Mouse (Mus musculus) neutrophil, adult 5-6 weeks (primary cell): ENCODE data around the gene Gm3138. TPM values are rescaled to one million over a fixed set of nuclear protein-coding genes. Genes with fewer than 3 reads are reported as not detected.
"Not testable (repeated sequence)": the region's sequence is repeated elsewhere in the genome, so short reads cannot be mapped to it uniquely, and the experiment has no call there.

Experiments
- ATAC-seq: fragments of 151-379, 151-347 bp; 2 replicates; pipeline ENCODE4 v1.8.0; 2017; ENCODE audit warnings: mild to moderate bottlenecking, moderate TSS enrichment; ENCODE audit not compliant: insufficient number of reproducible peaks, poor library complexity, low FRiP score, severe bottlenecking; ENCODE audit errors: extremely low read depth
- total RNA-seq: library from RNA; stranded (forward); fragments of 200-1000 nt; gene quantifications from 2 replicates; pipeline ENCODE4 v1.2.3, GENCODE M21; 2017

The Gm3138 gene
- total RNA-seq, result 0.23 TPM in 1 of 2 replicates, not detected in the other

DNA sequence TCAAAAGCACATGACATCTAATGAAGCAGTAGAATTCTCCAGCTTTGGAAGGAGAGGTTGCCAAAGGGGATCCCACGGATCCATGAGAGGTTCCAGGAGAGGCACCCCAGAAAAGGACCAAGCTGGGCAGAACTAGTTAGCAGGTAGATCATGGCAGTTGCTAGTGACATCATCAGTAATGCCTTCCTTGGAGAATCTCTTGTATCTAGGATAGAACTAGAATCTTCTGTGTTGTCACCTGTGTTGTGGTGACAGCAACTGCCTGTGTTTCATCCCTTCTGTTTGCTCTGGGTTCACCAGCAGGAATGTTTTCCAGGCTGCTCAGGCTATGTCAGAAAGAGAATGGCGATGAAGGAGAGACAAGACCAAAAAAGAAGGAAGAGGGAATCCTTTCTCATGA, at the start of gene Gm3138:
TSS of gene Gm3138 (plus strand) at position 301 of the 400 bp plus-strand sequence.
- ATAC-seq, result not testable (repeated sequence)

DNA sequence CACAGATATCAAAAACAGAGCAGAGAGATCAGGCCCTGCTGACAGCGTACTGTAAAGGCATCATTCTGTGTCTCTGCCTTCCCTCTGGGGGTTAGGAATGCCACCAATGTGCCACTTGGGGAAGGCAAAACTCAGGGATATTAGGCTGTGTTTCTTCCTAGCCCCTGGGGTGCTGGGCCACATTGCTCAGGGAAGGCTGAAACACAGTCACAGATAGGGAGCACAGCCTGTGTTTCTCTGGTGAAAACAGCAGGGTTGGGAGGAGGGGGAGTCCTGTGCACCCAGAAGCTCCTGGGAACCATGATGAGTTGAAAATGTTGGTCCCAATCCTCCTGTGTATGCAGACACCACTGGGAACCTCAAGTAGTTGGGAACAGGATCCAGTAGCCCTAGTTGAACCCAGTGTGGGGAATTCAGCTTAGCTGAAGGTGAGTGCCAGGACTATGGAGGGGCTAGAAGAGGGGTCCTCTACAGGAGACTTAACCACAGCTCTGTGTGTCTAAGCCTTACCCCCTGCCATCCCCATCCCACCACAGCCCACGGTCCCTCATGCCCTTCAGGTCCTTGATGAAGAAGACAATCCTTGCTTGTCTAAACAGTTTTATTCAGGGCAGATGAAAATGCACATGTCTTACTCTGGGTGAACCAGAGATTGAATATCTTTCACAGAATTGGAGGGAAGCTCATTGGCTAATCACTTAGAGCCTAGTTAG, 20.0 kb downstream of the Gm3138 start:
- not testable (repeated sequence) for ATAC-seq

DNA sequence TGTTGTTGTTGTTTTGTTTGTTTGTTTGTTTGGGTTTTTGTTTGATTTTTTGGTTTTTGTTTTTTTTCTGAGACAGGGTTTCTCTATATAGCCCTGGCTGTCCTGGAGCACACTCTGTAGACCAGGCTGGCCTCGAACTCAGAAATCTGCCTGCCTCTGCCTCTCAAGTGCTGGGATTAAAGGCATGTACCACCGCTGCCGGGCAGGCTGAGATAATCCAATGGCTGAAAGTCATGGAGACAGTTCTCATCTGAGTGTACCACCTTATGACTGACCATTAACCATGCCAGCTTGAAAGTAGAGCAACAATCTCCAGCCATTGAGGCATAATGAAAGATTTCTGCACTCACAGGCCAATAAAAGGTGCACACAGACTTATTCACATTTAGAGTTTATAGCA, 30.4 kb downstream of the Gm3138 start:
- ATAC-seq, result not testable (repeated sequence)

Other genes starting within 250 kb of the Gm3138 start
- gene Gm5796, start 225.7 kb upstream of the Gm3138 start, total RNA-seq, result not detected in 2 replicates
- gene Gm3115, start 165.5 kb upstream of the Gm3138 start, total RNA-seq, result not detected in 2 replicates
- gene Gm8108, start 139.1 kb upstream of the Gm3138 start, total RNA-seq, result not detected in 2 replicates
- not detected in 2 replicates for gene Gm3127, start 84.6 kb upstream of the Gm3138 start, total RNA-seq
- not detected in 2 replicates for gene Gm2974, start 67.1 kb upstream of the Gm3138 start, total RNA-seq
- gene Gm3149, start 67.7 kb downstream of the Gm3138 start, total RNA-seq, result not detected in 2 replicates
- not detected in 2 replicates for gene 2610042L04Rik, start 85.1 kb downstream of the Gm3138 start, total RNA-seq
- gene Gm3159, start 147.9 kb downstream of the Gm3138 start, total RNA-seq, result not detected in 2 replicates
- gene Gm3164, start 165.8 kb downstream of the Gm3138 start, total RNA-seq, result 0.47 TPM in 1 of 2 replicates, not detected in the other
- gene Gm3173, start 181.4 kb downstream of the Gm3138 start, total RNA-seq, result 1.2 TPM in 1 of 2 replicates, not detected in the other
- 0.58 TPM in 1 of 2 replicates, not detected in the other for gene Gm3182, start 232.1 kb downstream of the Gm3138 start, total RNA-seq